Mouse (Mus musculus) stomach, embryonic 15.5 days (tissue): ENCODE results near the gene Stil. TPM values are rescaled to one million over a fixed set of nuclear protein-coding genes. Genes with fewer than 3 reads are reported as not detected.

Experiments
- ATAC-seq: fragments of 200-750 bp; cut with Nextera tagmentation; 2 replicates; pipeline ENCODE4 v1.8.0; 2017; ENCODE audit warnings: low read depth, moderate number of reproducible peaks, moderate TSS enrichment; ENCODE audit not compliant: insufficient read depth, low FRiP score
- H3K27ac ChIP-seq: fragments of 300-500 bp; sonication (generic); 2 replicates; pipeline ENCODE4 v1.5.1; 2015; ENCODE audit warnings: mild to moderate bottlenecking, inconsistent platforms
- H3K27me3 ChIP-seq: fragments of 300-500 bp; sonication (generic); replicated peaks from 2 replicates; pipeline ENCODE4 v1.6.1; 2015; ENCODE audit warnings: inconsistent platforms
- H3K36me3 ChIP-seq: fragments of 300-500 bp; sonication (generic); 2 replicates; pipeline ENCODE4 v1.6.1; 2015; ENCODE audit warnings: inconsistent platforms
- H3K4me1 ChIP-seq: fragments of 300-500 bp; sonication (generic); 2 replicates; pipeline ENCODE4 v1.6.1; 2015; ENCODE audit warnings: inconsistent platforms
- H3K4me2 ChIP-seq: fragments of 300-500 bp; sonication (generic); 2 replicates; pipeline ENCODE4 v1.6.1; 2015; ENCODE audit warnings: mild to moderate bottlenecking, inconsistent platforms
- H3K4me3 ChIP-seq: fragments of 300-500 bp; sonication (generic); replicated peaks from 2 replicates; pipeline ENCODE4 v1.5.1; 2015; ENCODE audit warnings: inconsistent platforms
- H3K9ac ChIP-seq: fragments of 300-500 bp; sonication (generic); 2 replicates; pipeline ENCODE4 v1.6.1; 2015; ENCODE audit warnings: inconsistent platforms
- H3K9me3 ChIP-seq: fragments of 300-500 bp; sonication (generic); 2 replicates; pipeline ENCODE4 v1.6.1; 2016; ENCODE audit warnings: inconsistent platforms
- WGBS: fragments of 180-500 bp; shearing (Covaris S2); methylation state at CpG from one replicate; pipeline ENCODE4 v1.1.7; 2015; 5-methylcytosine and 5-hydroxymethylcytosine counted together
- polyA plus RNA-seq: library from polyadenylated mRNA; unstranded; fragments of >200 nt; fragmentation: Nextera tagmentation; extraction: Ambion mirVana; gene quantifications from 2 replicates; pipeline ENCODE4 v1.2.1, GENCODE M21; 2015

The Stil gene
- polyA plus RNA-seq, 1 experiment from 2014 or later: 9.9 TPM

- H3K9me3 ChIP-seq: no peaks in the 10 kb centered on the region
- WGBS: 69% methylated on average over 5 of the region's 5 CpGs
- H3K27me3 ChIP-seq: peaks cover 61% of the 10 kb centered on the region
- ATAC-seq: no peak
- H3K27ac ChIP-seq: no peak overlapping the region
- H3K36me3 ChIP-seq: no peaks in the 10 kb centered on the region
- peaks cover 7% of the 10 kb centered on the region for H3K4me1 ChIP-seq
- H3K9ac ChIP-seq: no peak overlapping the region
- no peak overlapping the region for H3K4me3 ChIP-seq
- H3K4me2 ChIP-seq: no peak overlapping the region
These were observed 51.3 kb downstream of the Stil start for GRCm38 (mm10) chr4:115051245-115051644.

GRCm38 (mm10) chr4:115052343-115053005 is 52.5 kb downstream of the Stil start:
- 3% methylated on average over 35 of the region's 36 CpGs for WGBS
- peak; percentile 49 for ATAC-seq
- Histone ChIP-seq H3K9me3 (no peaks in the 10 kb centered on the region), H3K27ac (no peak overlapping the region), H3K27me3 (peaks cover 67% of the 10 kb centered on the region), H3K9ac (no peak overlapping the region), H3K4me1 (peaks cover 15% of the 10 kb centered on the region), H3K36me3 (no peaks in the 10 kb centered on the region), H3K4me2 (peak overlapping the region; percentile 52), H3K4me3 (peak overlapping the region; percentile 31)

- H3K9ac ChIP-seq: no peak overlapping the region
- H3K9me3 ChIP-seq: no peaks in the 10 kb centered on the region
- H3K4me1 ChIP-seq: peaks cover 18% of the 10 kb centered on the region
- H3K27me3 ChIP-seq: peaks cover 68% of the 10 kb centered on the region
- H3K27ac ChIP-seq: no peak overlapping the region
- H3K36me3 ChIP-seq: no peaks in the 10 kb centered on the region
- ATAC-seq: no peak
- no peak overlapping the region for H3K4me2 ChIP-seq
- WGBS: 0% methylated on average over 2 of the region's 2 CpGs
- no peak overlapping the region for H3K4me3 ChIP-seq
These were observed 55.1 kb downstream of the Stil start for GRCm38 (mm10) chr4:115055044-115055443.

DNA sequence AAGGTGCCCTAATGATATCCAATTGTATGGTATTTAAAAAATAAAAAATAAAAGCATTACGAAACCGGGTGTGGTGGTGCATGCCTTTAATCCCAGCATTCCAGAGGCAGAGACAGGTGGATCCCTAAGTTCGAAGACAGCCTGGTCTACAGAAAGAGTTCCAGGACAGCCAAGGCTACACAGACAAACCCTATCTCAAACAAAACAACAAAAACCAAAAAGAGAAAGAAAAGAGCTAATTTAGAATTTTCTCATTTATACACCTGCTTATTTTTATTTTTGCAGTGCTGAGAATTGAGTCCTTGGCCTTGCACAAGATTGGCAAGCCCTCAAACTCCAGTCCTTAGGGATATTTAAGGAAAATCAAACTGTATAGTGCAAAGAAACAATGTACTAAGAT is 55.7 kb downstream of the Stil start:
- 0 out of 2 replicates have a peak overlapping the region, but pooled peaks have one; percentile 63 for H3K4me2 ChIP-seq
- H3K27me3 ChIP-seq: peaks cover 74% of the 10 kb centered on the region
- H3K4me3 ChIP-seq: no peak overlapping the region
- ATAC-seq: no peak
- H3K36me3 ChIP-seq: no peaks in the 10 kb centered on the region
- WGBS: 29% methylated on average over 3 of the region's 3 CpGs
- H3K4me1 ChIP-seq: peaks cover 18% of the 10 kb centered on the region
- no peak overlapping the region for H3K27ac ChIP-seq
- H3K9me3 ChIP-seq: no peaks in the 10 kb centered on the region
- no peak overlapping the region for H3K9ac ChIP-seq

DNA sequence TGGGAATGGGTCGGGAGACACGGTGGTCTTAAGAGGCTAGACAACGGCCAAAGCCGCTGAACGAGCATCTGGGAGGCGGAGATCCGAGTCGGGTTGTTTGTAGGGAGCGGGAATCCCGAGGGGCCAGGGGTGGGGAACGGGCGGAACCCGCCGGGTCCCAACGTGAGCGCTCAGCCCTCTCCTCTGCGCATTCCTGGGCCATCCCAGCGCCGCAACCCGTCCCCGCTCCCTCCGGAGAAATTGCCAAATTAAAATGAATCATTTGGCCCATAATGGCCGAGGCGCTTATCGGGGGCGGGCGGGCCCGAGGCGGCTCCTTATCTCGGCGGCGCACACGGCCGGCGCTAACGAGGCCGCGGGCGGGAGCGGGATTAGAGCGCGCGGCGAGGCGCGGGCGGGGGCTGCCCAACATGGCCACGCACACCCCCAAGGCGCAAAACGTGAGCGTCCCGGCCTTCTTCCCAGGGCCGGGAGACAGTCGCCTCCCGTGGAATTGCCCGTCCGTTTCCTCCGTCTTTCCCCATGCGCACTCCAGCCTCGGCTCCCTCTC is 56.5 kb downstream of the Stil start, which contains the start of gene Tal1:
Gene Tal1, plus strand, starts transcription at position 56 of the 550 bp plus-strand sequence.
- Histone ChIP-seq H3K4me1 (peaks cover 18% of the 10 kb centered on the region), H3K27me3 (peaks cover 73% of the 10 kb centered on the region), H3K4me3 (peak within 1 kb of the TSS; percentile 39), H3K4me2 (peak within 1 kb of the TSS; percentile 63), H3K27ac (no peak within 1 kb of the TSS; the same call in 1 of the 2 replicates), H3K36me3 (no peaks in the 10 kb centered on the region), H3K9ac (no peak within 1 kb of the TSS), H3K9me3 (no peaks in the 10 kb centered on the region)
- peak; percentile 84 for ATAC-seq
- WGBS: 1% methylated on average over 60 of the region's 60 CpGs

GRCm38 (mm10) chr4:115056921-115057673 is 57.1 kb downstream of the Stil start:
- peaks cover 74% of the 10 kb centered on the region for H3K27me3 ChIP-seq
- peaks cover 18% of the 10 kb centered on the region for H3K4me1 ChIP-seq
- H3K4me3 ChIP-seq: peak overlapping the region; percentile 39
- no peaks in the 10 kb centered on the region for H3K36me3 ChIP-seq
- H3K9ac ChIP-seq: no peak overlapping the region
- H3K27ac ChIP-seq: peak overlapping the region; percentile 38; the same call in 1 of the 2 replicates
- H3K9me3 ChIP-seq: no peaks in the 10 kb centered on the region
- H3K4me2 ChIP-seq: peak overlapping the region; percentile 63
- peak; percentile 48; the same call in 1 of the 2 replicates for ATAC-seq
- under 1% methylated on average over 48 of the region's 48 CpGs for WGBS

DNA sequence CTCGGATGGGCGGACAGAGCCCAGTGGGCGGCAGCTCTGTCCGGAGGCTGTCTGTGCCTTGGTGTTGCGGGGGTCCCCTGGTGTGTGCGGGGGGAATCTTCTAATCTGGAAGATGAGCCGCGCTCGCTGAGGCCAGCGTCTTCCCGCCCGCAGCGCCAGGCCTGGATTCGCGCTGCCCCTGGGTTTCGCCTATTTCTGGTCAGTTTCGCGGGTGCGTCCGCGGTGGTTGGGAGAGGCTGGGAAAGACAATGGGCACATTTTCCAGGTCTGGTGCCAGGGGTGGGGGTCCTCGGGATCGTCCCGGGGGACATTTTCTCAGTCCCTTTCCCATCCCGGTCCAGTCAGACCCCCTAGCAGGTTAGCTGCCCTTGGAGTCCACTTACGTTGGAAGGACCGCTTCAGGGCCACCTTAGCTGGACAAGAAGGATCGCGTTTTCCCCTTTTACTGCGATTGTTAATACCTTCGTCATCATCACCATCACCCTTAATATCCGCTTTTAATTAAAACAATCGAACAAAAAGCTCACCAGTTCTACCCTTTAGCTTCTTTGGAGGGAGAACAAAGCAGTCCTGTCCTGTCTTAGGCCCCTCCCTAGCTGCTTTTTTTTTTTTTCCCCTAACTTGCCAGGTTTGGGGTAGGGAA is 57.8 kb downstream of the Stil start:
- H3K9ac ChIP-seq: no peak overlapping the region
- H3K36me3 ChIP-seq: no peaks in the 10 kb centered on the region
- H3K4me1 ChIP-seq: peaks cover 17% of the 10 kb centered on the region
- no peak for ATAC-seq
- 2% methylated on average over 33 of the region's 33 CpGs for WGBS
- H3K4me2 ChIP-seq: peak overlapping the region; percentile 63
- H3K27me3 ChIP-seq: peaks cover 74% of the 10 kb centered on the region
- H3K27ac ChIP-seq: 0 out of 2 replicates have a peak overlapping the region, but pooled peaks have one; percentile 38
- no peaks in the 10 kb centered on the region for H3K9me3 ChIP-seq
- peak overlapping the region; percentile 39 for H3K4me3 ChIP-seq

GRCm38 (mm10) chr4:115058317-115058761 is 58.4 kb downstream of the Stil start:
- Histone ChIP-seq H3K9me3 (no peaks in the 10 kb centered on the region), H3K4me2 (no peak overlapping the region; the same call in 1 of the 2 replicates), H3K4me1 (peaks cover 23% of the 10 kb centered on the region), H3K4me3 (peak overlapping the region; percentile 39), H3K36me3 (no peaks in the 10 kb centered on the region), H3K27me3 (peaks cover 75% of the 10 kb centered on the region), H3K9ac (no peak overlapping the region), H3K27ac (0 out of 2 replicates have a peak overlapping the region, but pooled peaks have one; percentile 38)
- WGBS: 2% methylated on average over 20 of the region's 20 CpGs
- ATAC-seq: no peak

DNA sequence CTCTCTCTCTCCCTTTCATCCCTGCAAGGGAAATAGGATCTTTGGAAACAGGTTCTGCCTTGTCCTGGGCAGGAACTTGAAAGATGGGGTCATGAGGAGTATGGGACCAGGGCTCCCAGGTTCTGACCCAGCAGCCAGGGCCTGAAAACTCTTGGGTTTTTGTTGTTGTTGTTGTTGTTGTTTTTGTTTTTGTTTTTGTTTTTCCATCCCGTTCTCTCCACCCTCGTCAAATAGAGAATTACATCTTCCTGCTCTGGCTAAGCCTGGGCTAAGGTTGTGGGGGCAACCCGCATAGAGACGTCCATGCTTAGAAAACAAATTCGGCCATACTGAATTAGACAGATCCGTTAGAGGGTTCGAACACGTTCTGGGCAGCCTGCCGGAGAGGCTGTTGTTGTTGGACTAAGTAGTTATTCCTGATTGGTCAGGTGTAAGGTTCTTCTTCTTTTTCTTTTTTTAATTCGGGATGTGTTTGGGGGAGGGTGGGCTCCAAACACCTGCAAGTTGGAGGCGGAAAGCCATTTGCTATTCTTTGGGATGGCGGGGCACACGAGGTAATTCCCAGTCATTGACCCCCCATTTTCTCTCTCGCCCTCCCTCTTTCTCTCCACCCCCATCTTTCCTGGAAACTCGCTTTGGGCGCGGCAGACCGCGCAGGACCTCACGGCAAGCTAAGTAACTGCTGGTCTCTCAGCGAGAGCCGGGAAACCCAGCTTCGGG is 59.1 kb downstream of the Stil start:
- Histone ChIP-seq H3K9ac (no peak overlapping the region), H3K4me3 (peak overlapping the region; percentile 39), H3K36me3 (no peaks in the 10 kb centered on the region), H3K9me3 (no peaks in the 10 kb centered on the region), H3K4me2 (no peak overlapping the region; the same call in 1 of the 2 replicates), H3K27me3 (peaks cover 78% of the 10 kb centered on the region), H3K4me1 (peaks cover 30% of the 10 kb centered on the region), H3K27ac (no peak overlapping the region; the same call in 1 of the 2 replicates)
- no peak for ATAC-seq
- 2% methylated on average over 23 of the region's 23 CpGs for WGBS

DNA sequence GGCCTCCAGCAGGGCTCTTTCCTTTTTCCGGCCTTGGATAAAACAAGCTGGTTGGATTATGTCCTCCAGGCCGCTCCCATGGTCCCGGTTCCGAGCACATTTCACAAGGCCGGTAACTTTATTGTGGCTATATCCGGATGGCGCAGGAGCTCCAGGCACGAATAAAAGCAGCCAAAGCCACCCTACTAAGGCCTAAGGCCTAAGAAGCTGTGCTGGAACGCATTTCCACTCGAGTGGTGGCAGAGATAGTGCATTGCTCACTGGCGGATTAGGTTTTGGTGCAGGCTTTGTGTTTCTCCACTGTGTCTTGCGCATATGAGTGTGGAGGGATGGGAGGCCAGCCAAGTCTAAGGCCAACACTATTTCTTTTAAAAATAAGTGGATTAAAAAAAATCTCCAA is 59.9 kb downstream of the Stil start:
- Histone ChIP-seq H3K36me3 (no peaks in the 10 kb centered on the region), H3K4me1 (peaks cover 30% of the 10 kb centered on the region), H3K4me2 (no peak overlapping the region), H3K9me3 (no peaks in the 10 kb centered on the region), H3K27ac (no peak overlapping the region), H3K4me3 (peak overlapping the region; percentile 21), H3K9ac (no peak overlapping the region), H3K27me3 (peaks cover 78% of the 10 kb centered on the region)
- ATAC-seq: no peak
- WGBS: 23% methylated on average over 12 of the region's 12 CpGs

- Histone ChIP-seq H3K27ac (no peak overlapping the region), H3K27me3 (peaks cover 78% of the 10 kb centered on the region), H3K4me3 (peak overlapping the region; percentile 21; the same call in 1 of the 2 replicates), H3K9ac (no peak overlapping the region), H3K36me3 (no peaks in the 10 kb centered on the region), H3K4me2 (no peak overlapping the region; the same call in 1 of the 2 replicates), H3K4me1 (peaks cover 30% of the 10 kb centered on the region), H3K9me3 (no peaks in the 10 kb centered on the region)
- 21% methylated on average over 3 of the region's 3 CpGs for WGBS
- ATAC-seq: no peak
These were observed 60.8 kb downstream of the Stil start for GRCm38 (mm10) chr4:115060753-115061152.
